ENCODE assay signal across 8 mouse cellular contexts in genomic region chr2:131186771-131187601, GRCm38 (mm10). TPM values are rescaled to one million over a fixed set of nuclear protein-coding genes. Genes with fewer than 3 reads are reported as not detected.
DNase-seq lines count a peak whose midpoint lies in the region; ATAC-seq lines count a peak whose summit lies in the region.

Gene Cdc25b, plus strand, starts transcription at chr2:131186949.
Gene Spef1, minus strand, starts transcription at chr2:131187282.

- H3K27ac ChIP-seq in midbrain, embryonic 10.5 days (replicated peaks) = peak within 1 kb of the TSS; percentile 93

- H3K9me3 ChIP-seq in midbrain, embryonic 10.5 days (replicated peaks) = no peaks in the 10 kb centered on the region

- peak; percentile 77 for ATAC-seq in inflammation-experienced regulatory T-cells, adult 6 months

- intact Hi-C loops in gastrocnemius, postnatal 14 days (cut with DNase I; ENCODE audit: low total_unique reads) = no loop called here
- intact Hi-C loops in left cerebral cortex, postnatal 4 days (cut with DNase I) = no loop called here

- H3K4me3 ChIP-seq in midbrain, embryonic 10.5 days = peak within 1 kb of the TSS; percentile 71

- peak; percentile 73 to 84 for DNase-seq in left cerebral cortex, adult 18-20 months (ENCODE audit: low spot score in 2 of 2)
- no peak for DNase-seq in left cerebral cortex, adult 11 months (ENCODE audit: low spot score)
- peak; percentile 90 for DNase-seq in embryo, embryonic 10.5 days (ENCODE audit: low spot score)
- DNase-seq in gastrocnemius, postnatal 14 days = peak; percentile 88
- peak; percentile 90 for DNase-seq in left cerebral cortex, postnatal 4 days
- DNase-seq in midbrain, embryonic 10.5 days (ENCODE audit: low spot score) = peak; percentile 92
- DNase-seq in skeletal muscle tissue, adult 2 months (ENCODE audit: low read depth, low spot score) = peak; percentile 76

- WGBS in midbrain, embryonic 10.5 days = under 1% methylated on average over 42 of the region's 43 CpGs

- peaks cover 25% of the 10 kb centered on the region for H3K36me3 ChIP-seq in midbrain, embryonic 10.5 days

- peaks cover 14% of the 10 kb centered on the region for H3K27me3 ChIP-seq in midbrain, embryonic 10.5 days (ENCODE audit: low read depth, poor library complexity, severe bottlenecking)

- peaks cover 63% of the 10 kb centered on the region for H3K4me1 ChIP-seq in midbrain, embryonic 10.5 days

RNA-seq across cellular contexts. Expression of gene Cdc25b, which starts in this region (rescaled TPM):
- 10 to 100 TPM; 15.2 to 21.6 TPM for total RNA-seq in left cerebral cortex, adult 18-20 months (2021)
- total RNA-seq in gastrocnemius, postnatal 14 days (2021) = 1 to 10 TPM; 4.7 to 5.4 TPM
- 100 to 1,000 TPM in 1 of 3 experiments, 10 to 100 TPM in 2; 55.5 to 163 (median 71.5) TPM for polyA plus RNA-seq in inflammation-experienced regulatory T-cells, adult 6 months (2017; shearing (Covaris generic))
- 10 to 100 TPM; 25.1 to 30.1 TPM for total RNA-seq in left cerebral cortex, postnatal 4 days (2021)
- 117 and 140 TPM in 2 replicates for polyA plus RNA-seq in midbrain, embryonic 10.5 days (2016; fragmentation: Nextera tagmentation; extraction: Ambion mirVana)

RNA-seq across cellular contexts. Expression of gene Spef1, which starts in this region (rescaled TPM):
- 1 to 10 TPM; 7.6 to 9.2 TPM for total RNA-seq in left cerebral cortex, adult 18-20 months (2021)
- total RNA-seq in gastrocnemius, postnatal 14 days (2021) = 1 to 10 TPM; 2.5 to 2.9 TPM
- under 1 TPM in 2 of 3 experiments, not detected in 1; 0.47 to 0.54 TPM for polyA plus RNA-seq in inflammation-experienced regulatory T-cells, adult 6 months (2017; shearing (Covaris generic))
- 10 to 100 TPM; 25.2 to 31.6 TPM for total RNA-seq in left cerebral cortex, postnatal 4 days (2021)
- 3.7 and 6.3 TPM in 2 replicates for polyA plus RNA-seq in midbrain, embryonic 10.5 days (2016; fragmentation: Nextera tagmentation; extraction: Ambion mirVana)
